Mouse (Mus musculus) 3134 (cell line): Measurements from ENCODE around the gene Ctrc.

Experiments
- DNase-seq: peaks from one replicate; pipeline ENCODE4 v3.0.0-alpha.2; 2011; ENCODE audit warnings: low spot score; ENCODE audit not compliant: insufficient read length; ENCODE audit errors: extremely low read depth

Ctrc gene

GRCm38 (mm10) chr4:141845999-141846398 lies at the start of gene Ctrc:
Gene Ctrc, minus strand, starts transcription at chr4:141846359.
- no peak for DNase-seq

GRCm38 (mm10) chr4:141895772-141896171 lies 49.6 kb upstream of the Ctrc start:
- DNase-seq, result no peak

- DNase-seq, result no peak
Measured at GRCm38 (mm10) chr4:141893157-141893784, 47.1 kb upstream of the Ctrc start.

GRCm38 (mm10) chr4:141886385-141886968 lies 40.3 kb upstream of the Ctrc start:
- DNase-seq, result peak; percentile 21

GRCm38 (mm10) chr4:141885451-141885850 lies 39.3 kb upstream of the Ctrc start:
- no peak for DNase-seq

- no peak for DNase-seq
Measured at GRCm38 (mm10) chr4:141882858-141883257, 36.7 kb upstream of the Ctrc start.

- DNase-seq, result no peak
Measured at GRCm38 (mm10) chr4:141881950-141882349, 35.8 kb upstream of the Ctrc start.

- no peak for DNase-seq
Measured at GRCm38 (mm10) chr4:141881289-141881914, 35.2 kb upstream of the Ctrc start.

- DNase-seq, result no peak
Measured at GRCm38 (mm10) chr4:141879875-141880274, 33.7 kb upstream of the Ctrc start.

- DNase-seq, result no peak
Measured at GRCm38 (mm10) chr4:141879074-141879473, 32.9 kb upstream of the Ctrc start.

GRCm38 (mm10) chr4:141878621-141879020 lies 32.5 kb upstream of the Ctrc start:
- no peak for DNase-seq

GRCm38 (mm10) chr4:141875481-141876108 lies 29.4 kb upstream of the Ctrc start:
- no peak for DNase-seq

- peak; percentile 82 for DNase-seq
Measured at GRCm38 (mm10) chr4:141874601-141875460, 28.7 kb upstream of the Ctrc start, which contains the start of gene Efhd2. Gene Efhd2, minus strand, starts transcription at chr4:141874920.

- no peak for DNase-seq
Measured at GRCm38 (mm10) chr4:141874111-141874600, 28.0 kb upstream of the Ctrc start.

GRCm38 (mm10) chr4:141872977-141873376 lies 26.8 kb upstream of the Ctrc start:
- no peak for DNase-seq

- no peak for DNase-seq
Measured at GRCm38 (mm10) chr4:141871909-141872308, 25.8 kb upstream of the Ctrc start.

GRCm38 (mm10) chr4:141871333-141871725 lies 25.2 kb upstream of the Ctrc start:
- no peak for DNase-seq

GRCm38 (mm10) chr4:141870666-141871332 lies 24.6 kb upstream of the Ctrc start:
- no peak for DNase-seq

GRCm38 (mm10) chr4:141869436-141870215 lies 23.5 kb upstream of the Ctrc start:
- peak; percentile 46 for DNase-seq
